Mouse (Mus musculus) forebrain, embryonic 16.5 days (tissue): ENCODE measurements around the gene Tcl1b5. TPM values are rescaled to one million over a fixed set of nuclear protein-coding genes. Genes with fewer than 3 reads are reported as not detected.
"Not testable (repeated sequence)": the region's sequence is repeated elsewhere in the genome, so short reads cannot be mapped to it uniquely, and the experiment has no call there.

Experiments used
- ATAC-seq: fragments of 200-750 bp; cut with Nextera tagmentation; 2 replicates; pipeline ENCODE4 v1.8.0; 2017; ENCODE audit warnings: mild to moderate bottlenecking, moderate library complexity
- H3K27ac ChIP-seq: fragments of 300-500 bp; sonication (generic); 2 replicates; pipeline ENCODE4 v1.5.1; 2014; ENCODE audit warnings: low read length, control low read depth
- H3K27me3 ChIP-seq: fragments of 300-500 bp; sonication (generic); replicated peaks from 2 replicates; pipeline ENCODE4 v1.6.1; 2014; ENCODE audit warnings: low read length; ENCODE audit not compliant: control insufficient read depth, insufficient read depth
- H3K36me3 ChIP-seq: fragments of 300-500 bp; sonication (generic); 2 replicates; pipeline ENCODE4 v1.6.1; 2014; ENCODE audit not compliant: control insufficient read depth, insufficient read depth
- H3K4me1 ChIP-seq: fragments of 300-500 bp; sonication (generic); replicated peaks from 2 replicates; pipeline ENCODE4 v1.6.1; 2014; ENCODE audit warnings: low read length; ENCODE audit not compliant: control insufficient read depth, insufficient read depth
- H3K4me2 ChIP-seq: fragments of 300-500 bp; sonication (generic); 2 replicates; pipeline ENCODE4 v1.6.1; 2014; ENCODE audit warnings: mild to moderate bottlenecking, low read length, control low read depth
- H3K4me3 ChIP-seq: fragments of 300-500 bp; sonication (generic); replicated peaks from 2 replicates; pipeline ENCODE4 v1.5.1; 2014; ENCODE audit warnings: mild to moderate bottlenecking, low read length, control low read depth
- H3K9ac ChIP-seq: fragments of 300-500 bp; sonication (generic); replicated peaks from 2 replicates; pipeline ENCODE4 v1.6.1; 2014; ENCODE audit warnings: low read depth, low read length, control low read depth
- H3K9me3 ChIP-seq: fragments of 300-500 bp; sonication (generic); 2 replicates; pipeline ENCODE4 v1.6.1; 2016; ENCODE audit warnings: low read length; ENCODE audit not compliant: control insufficient read depth
- WGBS: fragments of 180-500 bp; shearing (Covaris S2); extraction: QIAGEN DNeasy Blood & Tissue Kit; methylation state at CpG from one replicate; pipeline ENCODE4 v1.1.7; 2014; 5-methylcytosine and 5-hydroxymethylcytosine counted together
- polyA plus RNA-seq: library from polyadenylated mRNA; unstranded; fragments of >200 nt; fragmentation: Nextera tagmentation; extraction: Ambion mirVana; gene quantifications from 2 replicates; pipeline ENCODE4 v1.2.1, GENCODE M21; 2015

Tcl1b5 gene
- polyA plus RNA-seq, 1 experiment from 2014 or later = not detected

DNA sequence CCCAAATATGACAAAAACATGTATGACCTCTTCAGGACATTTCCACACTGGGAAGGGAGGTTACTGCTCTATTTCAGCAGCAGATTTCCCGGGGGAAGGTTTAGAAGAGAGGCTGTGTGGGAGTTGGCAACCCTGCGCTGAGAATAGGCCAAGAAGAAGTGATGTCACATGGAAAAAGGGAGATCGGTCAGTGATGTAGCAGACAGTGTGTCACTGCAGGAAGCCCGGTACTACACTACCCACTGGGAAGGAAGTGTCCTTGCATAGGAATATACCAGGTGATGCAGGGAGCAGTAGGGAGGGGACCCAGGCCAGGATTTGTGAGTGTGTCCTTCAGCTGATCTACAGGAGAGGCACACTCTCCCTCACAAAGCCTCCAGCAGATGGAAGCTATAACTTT is 20.9 kb upstream of the Tcl1b5 start:
- not testable (repeated sequence) for H3K9ac ChIP-seq, H3K27ac ChIP-seq, H3K4me2 ChIP-seq, H3K9me3 ChIP-seq, H3K4me1 ChIP-seq, H3K27me3 ChIP-seq, H3K4me3 ChIP-seq, ATAC-seq, H3K36me3 ChIP-seq
- WGBS = 85% methylated on average over 4 of the region's 4 CpGs

DNA sequence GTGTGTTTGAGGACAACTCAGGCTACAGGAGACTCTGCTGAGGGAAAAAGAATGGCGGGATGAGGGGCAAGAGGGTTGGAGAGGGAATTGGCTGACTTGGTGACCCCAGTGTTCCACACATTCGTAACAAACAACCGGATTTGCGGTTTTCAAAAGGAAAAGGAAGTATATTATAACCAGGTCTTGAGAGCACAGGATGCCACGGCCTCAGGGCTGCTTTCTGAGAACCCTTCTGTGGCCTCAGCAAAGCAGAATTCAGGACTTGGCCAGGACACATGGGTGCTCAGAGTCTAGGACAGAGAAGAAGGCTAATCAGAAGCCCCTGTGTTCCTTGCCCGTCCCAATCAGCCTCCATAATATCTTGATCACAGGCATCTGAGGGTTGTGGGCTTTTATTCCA is 17.3 kb upstream of the Tcl1b5 start:
- no peak for ATAC-seq

DNA sequence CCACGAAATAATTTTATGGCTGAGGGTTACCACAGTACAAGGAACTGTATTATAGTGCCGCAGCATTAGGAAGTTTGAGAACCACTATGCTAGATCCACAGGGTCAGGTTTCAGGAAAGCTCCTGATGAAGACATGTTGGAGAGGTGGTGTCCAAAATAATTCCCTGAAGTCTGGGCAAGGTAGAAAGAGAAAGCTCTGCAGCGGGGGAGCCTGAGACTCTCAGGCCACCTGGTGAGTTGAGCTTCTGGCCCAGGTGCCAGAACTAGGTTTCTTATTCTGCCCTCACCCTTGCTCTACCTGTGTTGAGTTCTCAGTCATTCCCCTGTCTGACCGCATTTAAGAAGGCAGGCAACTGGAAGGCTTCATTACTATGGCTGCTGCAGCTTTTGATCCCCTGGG is 16.8 kb upstream of the Tcl1b5 start, which contains the start of gene Tcl1b1:
Gene Tcl1b1 (plus strand): TSS at position 301 of the 400 bp plus-strand sequence.
- no peaks in the 10 kb centered on the region for H3K36me3 ChIP-seq
- no peak for ATAC-seq

More for the DNA sequence above, 17.3 kb upstream of the Tcl1b5 start:
- Histone ChIP-seq H3K9me3 (no peaks in the 10 kb centered on the region), H3K9ac (no peak overlapping the region), H3K36me3 (no peaks in the 10 kb centered on the region), H3K4me3 (no peak overlapping the region), H3K4me1 (no peaks in the 10 kb centered on the region), H3K27me3 (no peaks in the 10 kb centered on the region), H3K27ac (no peak overlapping the region), H3K4me2 (no peak overlapping the region)
- 86% methylated on average over 6 of the region's 6 CpGs for WGBS

DNA sequence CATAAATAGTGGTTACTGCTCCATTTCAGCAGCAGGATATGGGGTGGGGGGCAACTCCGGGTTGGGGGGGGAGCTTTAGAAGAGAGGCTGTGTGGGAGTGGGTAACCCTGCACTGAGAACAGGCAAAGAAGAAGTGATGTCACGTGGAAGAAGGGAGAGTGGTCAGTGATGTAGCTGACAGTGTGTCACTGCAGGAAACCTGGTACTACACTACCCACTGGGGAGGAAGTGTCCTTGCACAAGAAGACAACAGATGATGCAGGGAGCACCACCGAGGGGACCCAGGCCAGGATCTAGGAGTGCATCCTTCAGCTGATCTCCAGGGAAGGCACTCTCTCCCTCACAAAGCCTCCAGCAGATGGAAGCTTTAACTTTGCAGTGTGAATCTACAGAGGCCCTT is 9.4 kb upstream of the Tcl1b5 start:
- no peak for ATAC-seq
- H3K36me3 ChIP-seq = no peaks in the 10 kb centered on the region

More for the DNA sequence above, 16.8 kb upstream of the Tcl1b5 start, which contains the start of gene Tcl1b1:
- no peak within 1 kb of the TSS for H3K9ac ChIP-seq
- H3K27me3 ChIP-seq = no peaks in the 10 kb centered on the region
- no peaks in the 10 kb centered on the region for H3K4me1 ChIP-seq
- no peaks in the 10 kb centered on the region for H3K9me3 ChIP-seq
- no peak within 1 kb of the TSS for H3K27ac ChIP-seq
- no peak within 1 kb of the TSS for H3K4me2 ChIP-seq
- WGBS = 86% methylated on average over 4 of the region's 4 CpGs
- no peak within 1 kb of the TSS for H3K4me3 ChIP-seq

DNA sequence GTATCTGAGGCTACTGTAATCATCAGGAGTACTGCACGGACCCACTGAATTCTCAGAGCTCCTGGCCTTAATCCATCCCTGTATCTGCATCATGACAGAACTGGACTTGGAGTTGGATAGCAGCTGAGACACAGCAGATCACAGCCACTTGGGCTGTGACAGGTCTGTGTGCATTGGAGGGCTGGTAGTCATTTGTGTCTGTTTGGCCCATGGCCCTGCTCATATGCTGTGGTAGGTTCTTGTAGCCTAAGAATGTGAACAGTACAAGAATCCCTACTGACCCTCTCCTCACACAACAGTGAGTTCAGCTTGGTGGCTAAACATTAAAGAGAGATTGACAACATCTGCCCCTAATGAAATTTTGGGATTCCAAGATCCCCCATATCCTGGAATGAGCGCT is 2.8 kb upstream of the Tcl1b5 start:
- no peaks in the 10 kb centered on the region for H3K4me1 ChIP-seq
- WGBS = 89% methylated on average over 2 of the region's 2 CpGs
- H3K9me3 ChIP-seq = no peaks in the 10 kb centered on the region
- no peaks in the 10 kb centered on the region for H3K27me3 ChIP-seq
- no peak overlapping the region for H3K9ac ChIP-seq
- H3K4me3 ChIP-seq = no peak overlapping the region
- no peaks in the 10 kb centered on the region for H3K36me3 ChIP-seq
- no peak overlapping the region for H3K27ac ChIP-seq
- no peak overlapping the region for H3K4me2 ChIP-seq
- ATAC-seq = no peak

More for the DNA sequence above, 9.4 kb upstream of the Tcl1b5 start:
- H3K4me2 ChIP-seq = no peak overlapping the region
- H3K27me3 ChIP-seq = no peaks in the 10 kb centered on the region
- H3K9me3 ChIP-seq = no peaks in the 10 kb centered on the region
- no peak overlapping the region for H3K9ac ChIP-seq
- H3K4me1 ChIP-seq = no peaks in the 10 kb centered on the region
- 77% methylated on average over 3 of the region's 3 CpGs for WGBS
- H3K27ac ChIP-seq = no peak overlapping the region
- H3K4me3 ChIP-seq = no peak overlapping the region

DNA sequence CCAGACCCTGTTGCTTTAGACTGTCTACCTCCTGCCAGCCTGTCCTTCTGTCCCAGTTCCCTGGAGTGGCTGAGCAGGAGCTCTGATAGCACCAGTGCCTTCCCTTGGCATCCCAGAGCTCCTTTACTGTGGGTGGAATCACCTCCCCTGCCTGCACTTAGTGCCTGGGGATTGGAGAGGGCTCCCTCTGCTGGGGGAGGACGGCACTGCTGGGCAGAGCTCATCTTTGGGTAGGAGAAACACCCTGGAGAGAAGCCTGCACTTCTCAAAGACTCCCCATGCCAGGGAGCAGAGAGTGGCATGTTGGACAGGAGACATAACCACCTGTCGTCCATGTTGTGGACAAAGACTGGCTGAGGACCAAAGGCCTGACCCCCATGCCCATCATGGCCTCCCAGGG is 1.8 kb upstream of the Tcl1b5 start:
- not testable (repeated sequence) for H3K9me3 ChIP-seq, H3K4me3 ChIP-seq, H3K36me3 ChIP-seq, ATAC-seq, H3K27me3 ChIP-seq, H3K4me2 ChIP-seq, H3K9ac ChIP-seq, H3K27ac ChIP-seq, H3K4me1 ChIP-seq
- WGBS = 29% methylated on average over 2 of the region's 2 CpGs

DNA sequence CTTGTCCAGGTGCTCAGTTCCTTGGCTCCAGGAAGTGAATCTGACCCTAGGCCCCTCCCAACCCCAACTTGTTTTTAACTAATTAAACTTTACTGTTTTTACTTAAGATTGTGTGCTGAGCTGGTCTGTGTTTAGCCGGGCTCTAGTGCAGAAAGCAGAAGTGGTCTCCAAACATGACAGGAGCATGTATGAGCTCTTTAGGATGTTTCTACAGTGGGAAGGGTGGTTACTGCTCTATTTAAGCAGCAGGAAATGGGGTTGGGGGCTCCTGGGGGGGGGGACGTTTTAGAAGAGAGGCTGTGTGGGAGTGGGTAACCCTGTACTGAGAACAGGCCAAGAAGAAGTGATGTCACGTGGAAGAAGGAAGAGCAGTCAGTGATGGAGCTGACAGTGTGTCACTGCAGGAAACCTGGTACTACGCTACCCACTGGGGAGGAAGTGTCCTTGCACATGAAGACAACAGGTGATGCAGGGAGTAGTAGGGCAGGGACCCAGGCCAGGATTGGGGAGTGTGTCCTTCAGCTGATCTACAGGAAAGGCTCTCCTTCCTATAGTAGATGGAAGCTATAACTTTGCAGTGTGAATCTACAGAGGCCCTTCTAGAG is 5.0 kb downstream of the Tcl1b5 start:
- WGBS = 72% methylated on average over 4 of the region's 4 CpGs
- H3K4me3 ChIP-seq, H3K27ac ChIP-seq, H3K9me3 ChIP-seq, H3K9ac ChIP-seq, H3K36me3 ChIP-seq, H3K4me2 ChIP-seq, H3K27me3 ChIP-seq, ATAC-seq, H3K4me1 ChIP-seq: not testable (repeated sequence)

DNA sequence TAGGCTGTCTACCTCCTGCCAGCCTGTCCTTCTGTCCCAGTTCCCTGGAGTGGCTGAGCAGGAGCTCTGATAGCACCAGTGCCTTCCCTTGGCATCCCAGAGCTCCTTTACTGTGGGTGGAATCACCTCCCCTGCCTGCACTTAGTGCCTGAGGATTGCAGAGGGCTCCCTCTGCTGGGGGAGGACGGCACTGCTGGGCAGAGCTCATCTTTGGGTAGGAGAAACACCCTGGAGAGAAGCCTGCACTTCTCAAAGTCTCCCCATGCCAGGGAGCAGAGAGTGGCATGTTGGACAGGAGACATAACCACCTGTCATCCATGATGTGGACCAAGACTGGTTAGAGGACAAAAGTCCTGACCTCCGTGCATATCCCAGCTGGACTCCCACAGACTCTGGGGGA is 12.8 kb downstream of the Tcl1b5 start:
- 46% methylated on average over 2 of the region's 2 CpGs for WGBS
- H3K27ac ChIP-seq, H3K9me3 ChIP-seq, H3K4me3 ChIP-seq, H3K27me3 ChIP-seq, ATAC-seq, H3K36me3 ChIP-seq, H3K9ac ChIP-seq, H3K4me1 ChIP-seq, H3K4me2 ChIP-seq: not testable (repeated sequence)

DNA sequence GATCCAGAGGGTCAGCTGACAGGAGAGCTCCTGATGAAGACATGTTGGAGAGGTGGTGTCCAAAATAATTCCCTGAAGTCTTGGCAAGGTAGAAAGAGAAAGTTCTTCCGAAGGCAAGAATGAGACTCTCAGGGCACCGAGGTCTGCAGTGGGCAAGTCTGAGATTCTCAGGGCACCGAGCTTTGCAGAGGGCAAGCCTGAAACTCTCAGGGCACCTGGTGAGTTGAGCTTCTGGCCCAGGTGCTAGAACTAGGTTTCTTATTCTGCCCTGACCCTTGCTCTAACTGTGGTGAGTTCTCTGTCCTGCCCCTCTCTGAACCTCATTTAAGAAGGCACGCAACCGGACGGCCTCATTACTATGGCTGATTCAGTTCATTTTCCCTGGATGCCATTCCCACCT is 14.6 kb downstream of the Tcl1b5 start, which contains the start of gene Tcl1b3:
Gene Tcl1b3 (plus strand): TSS at position 301 of the 400 bp plus-strand sequence.
- H3K36me3 ChIP-seq, H3K9ac ChIP-seq, H3K27me3 ChIP-seq, ATAC-seq, H3K27ac ChIP-seq, H3K4me1 ChIP-seq, H3K4me3 ChIP-seq, H3K9me3 ChIP-seq, H3K4me2 ChIP-seq: not testable (repeated sequence)
- 91% methylated on average over 6 of the region's 6 CpGs for WGBS
